Mouse (Mus musculus) MEL (cell line): ENCODE results near the gene Dhrs1. TPM values are rescaled to one million over a fixed set of nuclear protein-coding genes. Genes with fewer than 3 reads are reported as not detected.

Source experiments
- DNase-seq: peaks from one replicate; pipeline ENCODE4 v3.0.0; 2011; ENCODE audit warnings: low read depth, low spot score
- H3K27ac ChIP-seq: 2 replicates; pipeline ENCODE4 v1.5.1; 2012; ENCODE audit warnings: low read depth, mild to moderate bottlenecking, control low read depth, low read length, moderate library complexity; ENCODE audit not compliant: control insufficient read depth
- H3K27me3 ChIP-seq, 2 experiments: fragments of 150-350 bp in 1 of 2; sonication (generic) in 1 of 2; 2 replicates each; pipeline ENCODE4 v1.6.1; 2012; ENCODE audit warnings: low read length in 2 of 2, mild to moderate bottlenecking in 2 of 2, improper control_type of control experiment in 1 of 2, moderate library complexity in 1 of 2; ENCODE audit not compliant: insufficient read depth in 2 of 2, control insufficient read depth in 1 of 2
- H3K36me3 ChIP-seq, 2 experiments: 2 replicates each; pipeline ENCODE4 v1.6.1; 2012 to 2014; ENCODE audit warnings: low read length in 2 of 2, improper control_type of control experiment in 1 of 2, inconsistent platforms in 1 of 2, mild to moderate bottlenecking in 1 of 2; ENCODE audit not compliant: insufficient read depth in 2 of 2, control insufficient read depth in 1 of 2
- H3K4me1 ChIP-seq, 2 experiments: fragments of 150-350 bp in 1 of 2; sonication (generic) in 1 of 2; 2 replicates each; pipeline ENCODE4 v1.6.1; 2012; ENCODE audit warnings: low read length in 2 of 2, improper control_type of control experiment in 1 of 2, mild to moderate bottlenecking in 1 of 2; ENCODE audit not compliant: insufficient read depth in 2 of 2, control insufficient read depth in 1 of 2
- H3K4me3 ChIP-seq, 2 experiments: fragments of 150-350 bp in 1 of 2; sonication (generic) in 1 of 2; 2 replicates each; pipeline ENCODE4 v1.5.1; 2012; ENCODE audit warnings: low read depth in 2 of 2, low read length in 2 of 2, mild to moderate bottlenecking in 2 of 2, moderate library complexity in 2 of 2, control low read depth in 1 of 2, improper control_type of control experiment in 1 of 2; ENCODE audit not compliant: control insufficient read depth in 1 of 2, insufficient read depth in 1 of 2
- H3K79me2 ChIP-seq: 2 replicates; pipeline ENCODE4 v1.6.1; 2012; ENCODE audit warnings: mild to moderate bottlenecking, low read length, moderate library complexity; ENCODE audit not compliant: control insufficient read depth, poor library complexity, insufficient read depth
- H3K9ac ChIP-seq: 2 replicates; pipeline ENCODE4 v1.6.1; 2012; ENCODE audit warnings: low read depth, mild to moderate bottlenecking, control low read depth, low read length, moderate library complexity; ENCODE audit not compliant: control insufficient read depth, poor library complexity, severe bottlenecking
- H3K9me3 ChIP-seq: fragments of 150-350 bp; sonication (generic); replicated peaks from 2 replicates; pipeline ENCODE4 v1.6.1; 2012; ENCODE audit warnings: mild to moderate bottlenecking, low read length, improper control_type of control experiment, moderate library complexity; ENCODE audit not compliant: insufficient read depth
- CHD1 ChIP-seq: IDR thresholded peaks from 2 replicates; pipeline ENCODE4 v1.6.1; 2012; ENCODE audit warnings: low read depth, mild to moderate bottlenecking, inconsistent platforms, low read length, improper control_type of control experiment
- CTCF ChIP-seq, 3 experiments: IDR thresholded peaks in 2 of 3; conservative IDR thresholded peaks in 1 of 3; 2 replicates each; pipeline ENCODE4 v1.5.1; 2011 to 2012; ENCODE audit warnings: low read length in 3 of 3, low read depth in 2 of 3, mild to moderate bottlenecking in 2 of 3, improper control_type of control experiment in 1 of 3, inconsistent platforms in 1 of 3, mixed read lengths in 1 of 3, moderate library complexity in 1 of 3; ENCODE audit not compliant: control insufficient read depth in 1 of 3, insufficient read depth in 1 of 3, poor library complexity in 1 of 3, severe bottlenecking in 1 of 3
- E2F4 ChIP-seq: IDR thresholded peaks from 2 replicates; pipeline ENCODE4 v1.6.1; 2011; ENCODE audit warnings: low read depth, low read length, improper control_type of control experiment, borderline replicate concordance
- EP300 ChIP-seq, 2 experiments: IDR thresholded peaks; 2 replicates each; pipeline ENCODE4 v1.6.1; 2011; ENCODE audit warnings: improper control_type of control experiment in 2 of 2, low read length in 2 of 2, low read depth in 1 of 2, mild to moderate bottlenecking in 1 of 2
- ETS1 ChIP-seq: IDR thresholded peaks from 2 replicates; pipeline ENCODE4 v1.6.1; 2012; ENCODE audit warnings: low read depth, mild to moderate bottlenecking, inconsistent platforms, low read length, improper control_type of control experiment, moderate library complexity
- GATA1 ChIP-seq: IDR thresholded peaks from 2 replicates; pipeline ENCODE4 v1.6.1; 2011; ENCODE audit warnings: low read depth, low read length, improper control_type of control experiment
- JUND ChIP-seq: IDR thresholded peaks from 2 replicates; pipeline ENCODE4 v1.6.1; 2011; ENCODE audit warnings: low read depth, mild to moderate bottlenecking, improper control_type of control experiment, low read length
- MAFK ChIP-seq: IDR thresholded peaks from 2 replicates; pipeline ENCODE4 v1.6.1; 2011; ENCODE audit warnings: low read depth, mild to moderate bottlenecking, low read length, improper control_type of control experiment, borderline replicate concordance
- MEF2A ChIP-seq: IDR thresholded peaks from 2 replicates; pipeline ENCODE4 v1.6.1; 2014; ENCODE audit warnings: low read depth, mild to moderate bottlenecking, inconsistent platforms, low read length, improper control_type of control experiment; ENCODE audit not compliant: poor library complexity, insufficient replicate concordance, severe bottlenecking; ENCODE audit errors: extremely low read depth
- MXI1 ChIP-seq: IDR thresholded peaks from 2 replicates; pipeline ENCODE4 v1.6.1; 2011; ENCODE audit warnings: mild to moderate bottlenecking, low read depth, low read length, improper control_type of control experiment
- MYC ChIP-seq: IDR thresholded peaks from 2 replicates; pipeline ENCODE4 v1.6.1; 2011; ENCODE audit warnings: low read depth, mild to moderate bottlenecking, low read length, improper control_type of control experiment, moderate library complexity
- NELFE ChIP-seq: IDR thresholded peaks from 2 replicates; pipeline ENCODE4 v1.6.1; 2011; ENCODE audit warnings: low read depth, low read length, improper control_type of control experiment
- RAD21 ChIP-seq: IDR thresholded peaks from 2 replicates; pipeline ENCODE4 v1.6.1; 2011; ENCODE audit warnings: mild to moderate bottlenecking, low read depth, low read length, improper control_type of control experiment
- SIN3A ChIP-seq: IDR thresholded peaks from 2 replicates; pipeline ENCODE4 v1.6.1; 2012; ENCODE audit warnings: low read length, improper control_type of control experiment, inconsistent platforms
- TBP ChIP-seq: IDR thresholded peaks from 2 replicates; pipeline ENCODE4 v1.8.0; 2011; ENCODE audit warnings: low read depth, low read length, improper control_type of control experiment
- USF1 ChIP-seq: IDR thresholded peaks from 2 replicates; pipeline ENCODE4 v1.6.1; 2014; ENCODE audit warnings: low read depth, mild to moderate bottlenecking, inconsistent platforms, low read length, improper control_type of control experiment, moderate library complexity
- USF2 ChIP-seq, 2 experiments: IDR thresholded peaks; 2 replicates each; pipeline ENCODE4 v1.6.1; 2011 to 2012; ENCODE audit warnings: improper control_type of control experiment in 2 of 2, low read length in 2 of 2, borderline replicate concordance in 1 of 2, inconsistent platforms in 1 of 2, low read depth in 1 of 2, mild to moderate bottlenecking in 1 of 2; ENCODE audit not compliant: insufficient read depth in 1 of 2
- ZC3H11A ChIP-seq: IDR thresholded peaks from 2 replicates; pipeline ENCODE4 v1.6.1; 2012; ENCODE audit warnings: low read depth, mild to moderate bottlenecking, inconsistent platforms, low read length, improper control_type of control experiment
- ZKSCAN1 ChIP-seq: IDR thresholded peaks from 2 replicates; pipeline ENCODE4 v1.6.1; 2012; ENCODE audit warnings: low read depth, mild to moderate bottlenecking, inconsistent platforms, low read length, improper control_type of control experiment, moderate library complexity
- ZMIZ1 ChIP-seq: IDR thresholded peaks from 2 replicates; pipeline ENCODE4 v1.6.1; 2012; ENCODE audit warnings: low read depth, mild to moderate bottlenecking, inconsistent platforms, low read length, improper control_type of control experiment, moderate library complexity
- polyA plus RNA-seq, 2 experiments: library from polyadenylated mRNA; stranded (reverse) in 1 of 2; unstranded in 1 of 2; fragments of >175 nt in 1 of 2; fragments of >200 nt in 1 of 2; gene quantifications; 2 replicates each; pipeline versions ENCODE4 v1.2.1 to v1.2.4; 2012; ENCODE audit warnings: low replicate concordance in 2 of 2, low read depth in 1 of 2; ENCODE audit not compliant: insufficient read length in 2 of 2, insufficient read depth in 1 of 2, missing spikeins in 1 of 2
- total RNA-seq: library from RNA; depleted of rRNA; stranded (reverse); fragments of 300-350 nt; gene quantifications from 2 replicates; pipeline ENCODE4 v1.2.3, GENCODE M21; 2012

The Dhrs1 gene
- total and polyA plus RNA-seq, 3 experiments: 20.0 to 48.8 TPM; not detected in 1

GRCm38 (mm10) chr14:55735334-55735733 is 10.2 kb downstream of the Dhrs1 start:
- DNase-seq: no peak
- Histone ChIP-seq H3K9ac (no peak overlapping the region), H3K27me3 (no peaks in the 10 kb centered on the region), H3K4me3 (no peak overlapping the region), H3K36me3 (peaks cover 0 to 30% of the 10 kb centered on the region in 2 experiments; a peak in 2 of 4 replicates), H3K79me2 (no peaks in the 10 kb centered on the region), H3K9me3 (no peaks in the 10 kb centered on the region)
- TF ChIP-seq MYC (no peak), EP300 (IDR thresholded peaks at IDR 0.05; ENCODE audit: low read depth in 1 of 2, low read length in 2 of 2) (no peak), NELFE (no peak), E2F4 (no peak), CTCF (IDR thresholded peaks at IDR 0.05 in 2 of 3, conservative IDR thresholded peaks at IDR 0.05 in 1 of 3; ENCODE audit: control insufficient read depth in 1 of 3, insufficient read depth in 1 of 3, low read depth in 2 of 3, low read length in 3 of 3, poor library complexity in 1 of 3, severe bottlenecking in 1 of 3) (no peak), USF2 (IDR thresholded peaks at IDR 0.05; ENCODE audit: borderline replicate concordance in 1 of 2, insufficient read depth in 1 of 2, low read depth in 1 of 2, low read length in 2 of 2) (no peak)
- TF ChIP-seq, all 39 proteins: peak for 0
- Histone ChIP-seq H3K4me1 (peaks cover 23 to 41% of the 10 kb centered on the region in 2 experiments), H3K27ac (no peak overlapping the region)

- Histone ChIP-seq H3K4me3 (no peak overlapping the region), H3K9me3 (no peaks in the 10 kb centered on the region), H3K79me2 (no peaks in the 10 kb centered on the region), H3K36me3 (peaks cover 0 to 31% of the 10 kb centered on the region in 2 experiments; a peak in 2 of 4 replicates), H3K9ac (no peak overlapping the region), H3K4me1 (peaks cover 25 to 45% of the 10 kb centered on the region in 2 experiments), H3K27me3 (no peaks in the 10 kb centered on the region), H3K27ac (no peak overlapping the region)
- DNase-seq: no peak
- TF ChIP-seq USF1: no peak
- TF ChIP-seq ETS1: no peak
- TF ChIP-seq EP300 (IDR thresholded peaks at IDR 0.05; ENCODE audit: low read depth in 1 of 2, low read length in 2 of 2): no peak
- no peak for TF ChIP-seq MXI1
- no peak for TF ChIP-seq RAD21
- no peak for TF ChIP-seq CTCF (IDR thresholded peaks at IDR 0.05 in 2 of 3, conservative IDR thresholded peaks at IDR 0.05 in 1 of 3; ENCODE audit: control insufficient read depth in 1 of 3, insufficient read depth in 1 of 3, low read depth in 2 of 3, low read length in 3 of 3, poor library complexity in 1 of 3, severe bottlenecking in 1 of 3)
- no peak for TF ChIP-seq ZC3H11A
- no peak for TF ChIP-seq TBP
- TF ChIP-seq SIN3A: no peak
- no peak for TF ChIP-seq ZMIZ1
These were observed 10.6 kb downstream of the Dhrs1 start for GRCm38 (mm10) chr14:55734869-55735268.

GRCm38 (mm10) chr14:55733889-55734288 is 11.6 kb downstream of the Dhrs1 start:
- H3K36me3 ChIP-seq: peaks cover 0 to 35% of the 10 kb centered on the region in 2 experiments; a peak in 2 of 4 replicates
- H3K4me3 ChIP-seq: no peak overlapping the region
- H3K27me3 ChIP-seq: no peaks in the 10 kb centered on the region

More at GRCm38 (mm10) chr14:55733889-55734288, 11.6 kb downstream of the Dhrs1 start:
- H3K27ac ChIP-seq: no peak overlapping the region
- H3K4me1 ChIP-seq: peaks cover 25 to 55% of the 10 kb centered on the region in 2 experiments
- H3K79me2 ChIP-seq: no peaks in the 10 kb centered on the region
- no peak overlapping the region for H3K9ac ChIP-seq
- DNase-seq: no peak
- TF ChIP-seq EP300 (IDR thresholded peaks at IDR 0.05; ENCODE audit: low read depth in 1 of 2, low read length in 2 of 2) (peak; percentile 28 to 38; a peak in 2 of 4 replicates), ZKSCAN1 (no peak), JUND (0 out of 2 replicates have a peak, but pooled peaks have one; percentile 16), CHD1 (no peak), MEF2A (no peak), MAFK (0 out of 2 replicates have a peak, but pooled peaks have one; percentile 53), ETS1 (peak; percentile 82), GATA1 (peak; percentile 58; the same call in 1 of the 2 replicates)
- no peaks in the 10 kb centered on the region for H3K9me3 ChIP-seq
